Mouse (Mus musculus) kidney, adult 2 months (tissue): ENCODE results near the gene Acat3.

Experiments used
- CTCF ChIP-seq: fragments of 200-500 bp; conservative IDR thresholded peaks from 2 replicates; pipeline ENCODE4 v1.5.1; 2011; ENCODE audit warnings: low read depth, mild to moderate bottlenecking, control low read depth, low read length, moderate library complexity, mixed read lengths; ENCODE audit not compliant: insufficient read depth, insufficient read length
- POLR2A ChIP-seq: fragments of 200-500 bp; IDR thresholded peaks from one replicate; pipeline ENCODE4 v1.6.1; 2011; ENCODE audit warnings: low read depth, low read length, control low read depth

- TF ChIP-seq POLR2A: no peak
- TF ChIP-seq CTCF: no peak
Observed at GRCm38 (mm10) chr17:12903372-12904333, 36.7 kb downstream of the Acat3 start.
